14 mouse cellular contexts compared by ENCODE assay signal in genomic region chr8:82150272-82150671, GRCm38 (mm10).
"Had no signal": no experiment of that assay in that cellular context is flagged by ENCODE, and none has a peak within 500 bp of the region (broad histone marks: within the 10 kb centered on the region; RNA-seq: fewer than 3 reads in every experiment).

No protein-coding gene starts in this region.

- H3K9me3 ChIP-seq: kidney, embryonic 15.5 days; lung, embryonic 15.5 days; neural tube, embryonic 12.5 days had no signal

- H3K4me3 ChIP-seq: kidney, embryonic 15.5 days; limb, embryonic 12.5 days; liver, embryonic 13.5 days; lung, embryonic 15.5 days; megakaryocyte, embryonic 14.5 days; neural tube, embryonic 12.5 days had no signal

- DNase-seq: kidney, adult 18-20 months; kidney, postnatal 25 days; liver; liver, embryonic 13.5 days; liver, postnatal 0 days; lung, postnatal 14 days; thymus, adult 18-20 months; thymus, postnatal 25 days had no signal

- ATAC-seq: liver, postnatal 0 days had no signal

- H3K27ac ChIP-seq: kidney, embryonic 15.5 days; limb, embryonic 12.5 days; liver, embryonic 13.5 days; lung, embryonic 15.5 days; macrophage; neural tube, embryonic 12.5 days had no signal

- H3K36me3 ChIP-seq: kidney, embryonic 15.5 days; limb, embryonic 12.5 days; liver, embryonic 13.5 days; lung, embryonic 15.5 days; neural tube, embryonic 12.5 days had no signal

- H3K27me3 ChIP-seq: kidney, embryonic 15.5 days; limb, embryonic 12.5 days; liver, embryonic 13.5 days; lung, embryonic 15.5 days; megakaryocyte, embryonic 14.5 days; neural tube, embryonic 12.5 days had no signal

- H3K4me2 ChIP-seq: kidney, embryonic 15.5 days; limb, embryonic 12.5 days; liver, embryonic 13.5 days; lung, embryonic 15.5 days; neural tube, embryonic 12.5 days had no signal

- H3K4me1 ChIP-seq: kidney, embryonic 15.5 days; limb, embryonic 12.5 days; liver, embryonic 13.5 days; lung, embryonic 15.5 days; megakaryocyte, embryonic 14.5 days; neural tube, embryonic 12.5 days had no signal

- H3K9ac ChIP-seq: kidney, embryonic 15.5 days; limb, embryonic 12.5 days; liver, embryonic 13.5 days; liver, postnatal 0 days; lung, embryonic 15.5 days; neural tube, embryonic 12.5 days had no signal
